Mouse (Mus musculus) ES-E14 (cell line): ENCODE results near the gene Nfic.

Source experiments
- CHD2 ChIP-seq: IDR thresholded peaks from 2 replicates; pipeline ENCODE4 v1.6.1; 2014; ENCODE audit warnings: mild to moderate bottlenecking, low read depth, low read length, inconsistent platforms
- HCFC1 ChIP-seq: IDR thresholded peaks from 2 replicates; pipeline ENCODE4 v1.6.1; 2012; ENCODE audit warnings: low read length, inconsistent platforms, borderline replicate concordance; ENCODE audit not compliant: insufficient read depth
- ZC3H11A ChIP-seq: IDR thresholded peaks from 2 replicates; pipeline ENCODE4 v1.6.1; 2012; ENCODE audit warnings: low read depth, mild to moderate bottlenecking, inconsistent platforms, low read length, borderline replicate concordance

GRCm38 (mm10) chr10:81421797-81422100 is 33.7 kb downstream of the Nfic start:
- TF ChIP-seq HCFC1 (no peak), ZC3H11A (no peak), CHD2 (no peak)
